Comparison of ENCODE assay signal across 15 mouse cellular contexts in genomic region chr4:21685595-21686091, GRCm38 (mm10). TPM values are rescaled to one million over a fixed set of nuclear protein-coding genes. Genes with fewer than 3 reads are reported as not detected.
A peak's percentile ranks its signal among the peaks of the same experiment; 100 is the strongest.
DNase-seq lines count a peak whose midpoint lies in the region; ATAC-seq and TF ChIP-seq lines count a peak whose summit lies in the region.
"Had no signal": no experiment of that assay in that cellular context is flagged by ENCODE, and none has a peak within 500 bp of the region (broad histone marks: within the 10 kb centered on the region; RNA-seq: fewer than 3 reads in every experiment).

TSS of gene Prdm13 (minus strand) at chr4:21685963.

- TF ChIP-seq POLR2A in ES-Bruce4 (IDR thresholded peaks at IDR 0.05; ENCODE audit: insufficient read depth, low read length): no peak

- no peaks in the 10 kb centered on the region for H3K9me3 ChIP-seq in ES-Bruce4 (replicated peaks; ENCODE audit: control insufficient read depth, insufficient read depth, low read length, poor library complexity, severe bottlenecking)
- no peaks in the 10 kb centered on the region for H3K9me3 ChIP-seq in hindbrain, embryonic 13.5 days
- no peaks in the 10 kb centered on the region for H3K9me3 ChIP-seq in midbrain, embryonic 15.5 days
- H3K9me3 ChIP-seq: liver, embryonic 13.5 days had no signal

- peak within 1 kb of the TSS; percentile 22 for H3K4me3 ChIP-seq in ES-Bruce4 (ENCODE audit: low read depth, low read length)
- H3K4me3 ChIP-seq in hindbrain, embryonic 13.5 days: peak within 1 kb of the TSS; percentile 34
- H3K4me3 ChIP-seq in midbrain, embryonic 15.5 days: no peak within 1 kb of the TSS
- H3K4me3 ChIP-seq: liver, embryonic 13.5 days; megakaryocyte, embryonic 14.5 days had no signal

- H3K4me1 ChIP-seq in ES-Bruce4 (ENCODE audit: control insufficient read depth, insufficient read depth, low read length): no peaks in the 10 kb centered on the region
- peaks cover 38% of the 10 kb centered on the region for H3K4me1 ChIP-seq in hindbrain, embryonic 13.5 days (replicated peaks)
- peaks cover 14% of the 10 kb centered on the region for H3K4me1 ChIP-seq in midbrain, embryonic 15.5 days

- H3K4me2 ChIP-seq in hindbrain, embryonic 13.5 days: peak within 1 kb of the TSS; percentile 51
- H3K4me2 ChIP-seq in midbrain, embryonic 15.5 days: peak within 1 kb of the TSS; percentile 8; the same call in 1 of the 2 replicates
- H3K4me2 ChIP-seq: liver, embryonic 13.5 days had no signal

- H3K27me3 ChIP-seq in ES-Bruce4 (ENCODE audit: control insufficient read depth, insufficient read depth, low read length, poor library complexity, severe bottlenecking): peaks cover 42% of the 10 kb centered on the region
- peaks cover 98% of the 10 kb centered on the region for H3K27me3 ChIP-seq in hindbrain, embryonic 13.5 days
- H3K27me3 ChIP-seq in midbrain, embryonic 15.5 days (replicated peaks): peaks cover 81% of the 10 kb centered on the region

- H3K9ac ChIP-seq in ES-Bruce4 (ENCODE audit: low read depth, poor library complexity, severe bottlenecking): no peak within 1 kb of the TSS
- peak within 1 kb of the TSS; percentile 55 for H3K9ac ChIP-seq in hindbrain, embryonic 13.5 days
- no peak within 1 kb of the TSS for H3K9ac ChIP-seq in midbrain, embryonic 15.5 days
- H3K9ac ChIP-seq: liver, embryonic 13.5 days had no signal

- H3K36me3 ChIP-seq in ES-Bruce4 (ENCODE audit: control insufficient read depth, insufficient read depth, low read length, poor library complexity, severe bottlenecking): no peaks in the 10 kb centered on the region
- H3K36me3 ChIP-seq in hindbrain, embryonic 13.5 days: no peaks in the 10 kb centered on the region
- no peaks in the 10 kb centered on the region for H3K36me3 ChIP-seq in midbrain, embryonic 15.5 days (replicated peaks)
- H3K36me3 ChIP-seq: liver, embryonic 13.5 days had no signal

- DNase-seq in embryo, embryonic 10.5 days (ENCODE audit: low spot score): peak; percentile 85
- no peak for DNase-seq in layer of hippocampus, postnatal 10 days (ENCODE audit: low spot score in 2 of 2)
- DNase-seq in ovary, postnatal 36 days (ENCODE audit: low spot score): no peak
- no peak for DNase-seq in adrenal gland, postnatal 14 days
- DNase-seq: adrenal gland, adult 2 months; cerebellum, adult 11-12 months; gastrocnemius, postnatal 36 days; liver, embryonic 13.5 days; right cerebral cortex, adult 18-20 months had no signal

- TF ChIP-seq EP300 in ES-Bruce4 (IDR thresholded peaks at IDR 0.05; ENCODE audit: insufficient read depth, low read depth, low read length): no peak

- H3K27ac ChIP-seq in ES-Bruce4 (ENCODE audit: insufficient read depth, low read length): no peak within 1 kb of the TSS
- H3K27ac ChIP-seq in hindbrain, embryonic 13.5 days: no peak within 1 kb of the TSS
- no peak within 1 kb of the TSS for H3K27ac ChIP-seq in midbrain, embryonic 15.5 days
- H3K27ac ChIP-seq: liver, embryonic 13.5 days had no signal

- ATAC-seq in hindbrain, embryonic 13.5 days (ENCODE audit: low FRiP score): peak; percentile 67
- peak; percentile 41 for ATAC-seq in midbrain, embryonic 15.5 days (replicated peaks)

- TF ChIP-seq CTCF in ES-Bruce4 (IDR thresholded peaks at IDR 0.05; ENCODE audit: low read depth, low read length): no peak

- under 1% methylated on average over 38 of the region's 38 CpGs for WGBS in hindbrain, embryonic 13.5 days
- under 1% methylated on average over 38 of the region's 38 CpGs for WGBS in midbrain, embryonic 15.5 days

RNA-seq across cellular contexts. Expression of gene Prdm13, which starts in this region (rescaled TPM):
- polyA plus RNA-seq in ES-Bruce4 (2011; ENCODE audit: insufficient read depth, insufficient read length, low read depth, missing spikeins): not detected in 2 replicates
- polyA plus RNA-seq in hindbrain, embryonic 13.5 days (2015; fragmentation: Nextera tagmentation; extraction: Ambion mirVana): 1.00 and 1.7 TPM in 2 replicates
- polyA plus RNA-seq in midbrain, embryonic 15.5 days (2015; fragmentation: Nextera tagmentation; extraction: Ambion mirVana): 0.09 and 0.38 TPM in 2 replicates
- not detected for total RNA-seq in layer of hippocampus, postnatal 10 days (2021)
- total RNA-seq in adrenal gland, postnatal 14 days (2021): not detected in 2 replicates
- total RNA-seq: adrenal gland, adult 2 months; gastrocnemius, postnatal 36 days; hematopoietic stem cell, adult 5-6 weeks had no signal
- polyA plus RNA-seq: liver, embryonic 13.5 days; stomach, embryonic 16.5 days had no signal

Comparison
In these comparisons a context has a peak if more than half of its experiments do, and no peak if none do; other contexts are left out.
1. Peak in ATAC-seq and H3K4me2 ChIP-seq in midbrain, embryonic 15.5 days; RNA of the gene not detected or under 1 TPM.